Mouse (Mus musculus): ENCODE measurements around the gene Hbb-y.
"Not testable (repeated sequence)": the region's sequence is repeated elsewhere in the genome, so short reads cannot be mapped to it uniquely, and the experiment has no call there.

Hbb-y gene

GRCm38 (mm10) chr7:103853090-103853489 is at the start of gene Hbb-y:
Gene Hbb-y (minus strand): TSS chr7:103853216.
- no peak for DNase-seq

GRCm38 (mm10) chr7:103894385-103894784 is 41.4 kb upstream of the Hbb-y start, which contains the start of gene Olfr64:
Gene Olfr64 (minus strand): TSS chr7:103894485.
- no peak for DNase-seq

GRCm38 (mm10) chr7:103886152-103886551 is 33.1 kb upstream of the Hbb-y start, which contains the start of gene Olfr66:
Gene Olfr66 (minus strand): TSS chr7:103886252.
- no peak for DNase-seq

- no peak for DNase-seq
These were observed 24.1 kb upstream of the Hbb-y start for GRCm38 (mm10) chr7:103877093-103877492.

GRCm38 (mm10) chr7:103874451-103874850 is 21.4 kb upstream of the Hbb-y start:
- no peak for DNase-seq

- DNase-seq: no peak
These were observed 20.0 kb upstream of the Hbb-y start for GRCm38 (mm10) chr7:103873064-103873463.

- no peak for DNase-seq
These were observed 17.7 kb upstream of the Hbb-y start for GRCm38 (mm10) chr7:103870667-103871066.

GRCm38 (mm10) chr7:103865716-103866115 is 12.7 kb upstream of the Hbb-y start:
- DNase-seq: no peak

GRCm38 (mm10) chr7:103861531-103861930 is 8.5 kb upstream of the Hbb-y start:
- DNase-seq: no peak

GRCm38 (mm10) chr7:103860855-103861254 is 7.8 kb upstream of the Hbb-y start:
- DNase-seq: no peak

- no peak for DNase-seq
These were observed 6.1 kb upstream of the Hbb-y start for GRCm38 (mm10) chr7:103859076-103859475.

- DNase-seq: no peak
These were observed 1.7 kb upstream of the Hbb-y start for GRCm38 (mm10) chr7:103854669-103855068.

GRCm38 (mm10) chr7:103844525-103845325 is 8.3 kb downstream of the Hbb-y start:
- no peak for DNase-seq

- no peak for DNase-seq
These were observed 10.0 kb downstream of the Hbb-y start, which contains the start of gene Hbb-bh1 for GRCm38 (mm10) chr7:103843034-103843433. Gene Hbb-bh1 (minus strand): TSS chr7:103843164.

GRCm38 (mm10) chr7:103840268-103840667 is 12.7 kb downstream of the Hbb-y start, which contains the start of gene Hbb-bh2:
Gene Hbb-bh2 (minus strand): TSS chr7:103840520.
- no peak for DNase-seq

- no peak for DNase-seq
These were observed 25.2 kb downstream of the Hbb-y start, which contains the start of gene Hbb-bs for GRCm38 (mm10) chr7:103827808-103828207. Gene Hbb-bs (minus strand): TSS chr7:103828096.

- DNase-seq: not testable (repeated sequence)
These were observed 25.9 kb downstream of the Hbb-y start for GRCm38 (mm10) chr7:103827139-103827538.

GRCm38 (mm10) chr7:103826255-103826887 is 26.6 kb downstream of the Hbb-y start:
- no peak for DNase-seq

- no peak for DNase-seq
These were observed 27.3 kb downstream of the Hbb-y start for GRCm38 (mm10) chr7:103825536-103826254.

GRCm38 (mm10) chr7:103824597-103824996 is 28.4 kb downstream of the Hbb-y start:
- DNase-seq: no peak

GRCm38 (mm10) chr7:103815085-103815484 is 37.9 kb downstream of the Hbb-y start:
- DNase-seq: not testable (repeated sequence)

GRCm38 (mm10) chr7:103813766-103814165 is 39.2 kb downstream of the Hbb-y start, which contains the start of gene Hbb-bt:
Gene Hbb-bt (minus strand): TSS chr7:103813996.
- DNase-seq: no peak

- not testable (repeated sequence) for DNase-seq
These were observed 39.9 kb downstream of the Hbb-y start for GRCm38 (mm10) chr7:103813152-103813551.

Data from kidney, postnatal 36 days (tissue).